Mouse (Mus musculus) thymus, adult 2 months (tissue): ENCODE measurements around the gene Snd1.

Source experiments
- CTCF ChIP-seq: fragments of 200-500 bp; IDR thresholded peaks from 2 replicates; pipeline ENCODE4 v1.5.1; 2012; ENCODE audit warnings: mild to moderate bottlenecking, control low read depth, low read length, moderate library complexity, borderline replicate concordance; ENCODE audit not compliant: control insufficient read depth, poor library complexity, insufficient read depth; ENCODE audit errors: extremely low read depth
- POLR2A ChIP-seq: fragments of 200-500 bp; IDR thresholded peaks from 2 replicates; pipeline ENCODE4 v1.6.1; 2012; ENCODE audit warnings: mild to moderate bottlenecking, low read length, control low read depth, moderate library complexity; ENCODE audit not compliant: control insufficient read depth, poor library complexity, insufficient read depth; ENCODE audit errors: extremely low read depth

GRCm38 (mm10) chr6:28855442-28855841, 380.5 kb downstream of the Snd1 start:
- no peak for TF ChIP-seq POLR2A
- TF ChIP-seq CTCF = no peak
